Mouse (Mus musculus) midbrain, embryonic 16.5 days (tissue): ENCODE measurements around the gene Sun1. TPM values are rescaled to one million over a fixed set of nuclear protein-coding genes. Genes with fewer than 3 reads are reported as not detected.

Experiments
- ATAC-seq: fragments of 200-750 bp; cut with Nextera tagmentation; 2 replicates; pipeline ENCODE4 v1.8.0; 2017; ENCODE audit warnings: moderate TSS enrichment
- H3K27ac ChIP-seq: fragments of 300-500 bp; sonication (generic); 2 replicates; pipeline ENCODE4 v1.5.1; 2014; ENCODE audit warnings: mild to moderate bottlenecking, low read length, mixed read lengths
- H3K27me3 ChIP-seq: fragments of 300-500 bp; sonication (generic); 2 replicates; pipeline ENCODE4 v1.6.1; 2014; ENCODE audit warnings: low read depth, low read length, mixed read lengths; ENCODE audit not compliant: control insufficient read depth, insufficient read depth
- H3K36me3 ChIP-seq: fragments of 300-500 bp; sonication (generic); 2 replicates; pipeline ENCODE4 v1.6.1; 2014; ENCODE audit warnings: mild to moderate bottlenecking, low read length, moderate library complexity, mixed read lengths; ENCODE audit not compliant: control insufficient read depth, insufficient read depth
- H3K4me1 ChIP-seq: fragments of 300-500 bp; sonication (generic); 2 replicates; pipeline ENCODE4 v1.6.1; 2014; ENCODE audit warnings: mild to moderate bottlenecking, low read length, mixed read lengths; ENCODE audit not compliant: control insufficient read depth, insufficient read depth
- H3K4me2 ChIP-seq: fragments of 300-500 bp; sonication (generic); 2 replicates; pipeline ENCODE4 v1.6.1; 2014; ENCODE audit warnings: mild to moderate bottlenecking, low read length, mixed read lengths
- H3K4me3 ChIP-seq: fragments of 300-500 bp; sonication (generic); 2 replicates; pipeline ENCODE4 v1.5.1; 2014; ENCODE audit warnings: low read depth, mild to moderate bottlenecking, low read length, moderate library complexity, mixed read lengths
- H3K9ac ChIP-seq: fragments of 300-500 bp; sonication (generic); 2 replicates; pipeline ENCODE4 v1.6.1; 2014; ENCODE audit warnings: low read depth, low read length, mixed read lengths
- H3K9me3 ChIP-seq: fragments of 300-500 bp; sonication (generic); replicated peaks from 2 replicates; pipeline ENCODE4 v1.6.1; 2014; ENCODE audit warnings: mild to moderate bottlenecking, low read length, mixed read lengths; ENCODE audit not compliant: control insufficient read depth, poor library complexity, severe bottlenecking
- WGBS: fragments of 180-500 bp; shearing (Covaris S2); extraction: QIAGEN DNeasy Blood & Tissue Kit; methylation state at CpG from one replicate; pipeline ENCODE4 v1.1.7; 2014; 5-methylcytosine and 5-hydroxymethylcytosine counted together
- polyA plus RNA-seq: library from polyadenylated mRNA; unstranded; fragments of >200 nt; fragmentation: Nextera tagmentation; extraction: Ambion mirVana; gene quantifications from 2 replicates; pipeline ENCODE4 v1.2.1, GENCODE M21; 2015

Sun1 gene
- polyA plus RNA-seq, 1 experiment from 2014 or later, result 47.4 TPM

GRCm38 (mm10) chr5:139291811-139292560 lies 91.5 kb downstream of the Sun1 start:
- no peak overlapping the region for H3K4me3 ChIP-seq
- no peak for ATAC-seq
- no peak overlapping the region for H3K9ac ChIP-seq
- H3K4me2 ChIP-seq, result no peak overlapping the region
- H3K36me3 ChIP-seq, result peaks cover 8% of the 10 kb centered on the region; the same call in 1 of the 2 replicates
- WGBS, result 69% methylated on average over 6 of the region's 6 CpGs
- H3K4me1 ChIP-seq, result no peaks in the 10 kb centered on the region
- no peaks in the 10 kb centered on the region for H3K27me3 ChIP-seq
- H3K27ac ChIP-seq, result no peak overlapping the region
- no peaks in the 10 kb centered on the region for H3K9me3 ChIP-seq

GRCm38 (mm10) chr5:139294089-139294488 lies 93.7 kb downstream of the Sun1 start:
- H3K4me1 ChIP-seq, result no peaks in the 10 kb centered on the region
- H3K4me3 ChIP-seq, result no peak overlapping the region
- no peak for ATAC-seq
- peaks cover 9% of the 10 kb centered on the region; the same call in 1 of the 2 replicates for H3K36me3 ChIP-seq
- H3K27me3 ChIP-seq, result no peaks in the 10 kb centered on the region
- H3K4me2 ChIP-seq, result no peak overlapping the region
- 86% methylated on average over 2 of the region's 2 CpGs for WGBS
- no peak overlapping the region for H3K9ac ChIP-seq
- no peak overlapping the region for H3K27ac ChIP-seq
- H3K9me3 ChIP-seq, result no peaks in the 10 kb centered on the region

DNA sequence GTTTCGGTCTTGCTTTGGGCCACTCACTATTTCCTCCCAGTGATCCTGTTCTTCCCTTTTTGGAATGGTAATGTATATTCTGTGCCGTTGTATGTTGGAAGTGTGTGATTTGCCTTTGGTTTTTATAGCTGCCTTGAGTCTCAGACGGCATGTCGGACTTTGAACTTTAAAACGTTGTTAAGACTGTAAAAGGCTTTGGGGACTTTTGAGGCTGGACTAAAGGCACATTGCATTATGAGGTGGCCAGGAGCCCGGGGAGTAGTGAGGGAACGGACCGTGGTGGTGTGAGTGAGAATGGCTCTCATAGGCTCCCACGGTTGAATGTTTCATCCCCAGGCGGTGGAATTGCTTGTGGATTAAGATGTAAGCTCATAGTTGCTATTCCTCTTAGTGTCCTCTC lies 96.7 kb downstream of the Sun1 start:
- WGBS, result 89% methylated on average over 10 of the region's 10 CpGs
- Histone ChIP-seq H3K36me3 (peaks cover 6% of the 10 kb centered on the region; the same call in 1 of the 2 replicates), H3K4me1 (no peaks in the 10 kb centered on the region), H3K4me3 (no peak overlapping the region), H3K9me3 (no peaks in the 10 kb centered on the region), H3K27ac (no peak overlapping the region), H3K4me2 (no peak overlapping the region), H3K9ac (no peak overlapping the region), H3K27me3 (no peaks in the 10 kb centered on the region)
- no peak for ATAC-seq

GRCm38 (mm10) chr5:139297745-139298144 lies 97.3 kb downstream of the Sun1 start:
- Histone ChIP-seq H3K9me3 (no peaks in the 10 kb centered on the region), H3K27ac (no peak overlapping the region), H3K4me1 (no peaks in the 10 kb centered on the region), H3K4me3 (no peak overlapping the region), H3K4me2 (no peak overlapping the region), H3K9ac (no peak overlapping the region), H3K27me3 (no peaks in the 10 kb centered on the region), H3K36me3 (peaks cover 4% of the 10 kb centered on the region; the same call in 1 of the 2 replicates)
- no peak for ATAC-seq
- 80% methylated on average over 5 of the region's 5 CpGs for WGBS

Other genes starting within 250 kb of the Sun1 start
- gene Pdgfa, start 203.3 kb upstream of the Sun1 start, polyA plus RNA-seq, result 27.0 and 32.2 TPM in 2 replicates
- gene Prkar1b, start 50.6 kb upstream of the Sun1 start, polyA plus RNA-seq, result 327 and 368 TPM in 2 replicates
- 3.2 and 3.5 TPM in 2 replicates for gene Dnaaf5, start 50.4 kb upstream of the Sun1 start, polyA plus RNA-seq
- 115 and 122 TPM in 2 replicates for gene Get4, start 51.7 kb downstream of the Sun1 start, polyA plus RNA-seq
- 66.9 and 68.5 TPM in 2 replicates for gene Adap1, start 125.0 kb downstream of the Sun1 start, polyA plus RNA-seq
- gene Cox19, start 150.8 kb downstream of the Sun1 start, polyA plus RNA-seq, result 102 and 105 TPM in 2 replicates
- not detected in 2 replicates for gene Cyp2w1, start 152.0 kb downstream of the Sun1 start, polyA plus RNA-seq
- 2.5 and 2.9 TPM in 2 replicates for gene Gpr146, start 177.1 kb downstream of the Sun1 start, polyA plus RNA-seq
- gene C130050O18Rik, start 204.6 kb downstream of the Sun1 start, polyA plus RNA-seq, result 0.14 and 0.39 TPM in 2 replicates
- gene Gper1, start 222.5 kb downstream of the Sun1 start, polyA plus RNA-seq, result 9.4 TPM in 2 replicates